Mouse (Mus musculus) kidney, embryonic 15.5 days (tissue): ENCODE data around the gene Pon1. TPM values are rescaled to one million over a fixed set of nuclear protein-coding genes. Genes with fewer than 3 reads are reported as not detected.
"Not testable (repeated sequence)": the region's sequence is repeated elsewhere in the genome, so short reads cannot be mapped to it uniquely, and the experiment has no call there.

ENCODE experiments used
- ATAC-seq: fragments of 200-750 bp; cut with Nextera tagmentation; replicated peaks from 2 replicates; pipeline ENCODE4 v1.8.0; 2017; ENCODE audit warnings: moderate TSS enrichment; ENCODE audit not compliant: low FRiP score
- H3K27ac ChIP-seq: fragments of 300-500 bp; sonication (generic); 2 replicates; pipeline ENCODE4 v1.5.1; 2015; ENCODE audit warnings: mild to moderate bottlenecking, inconsistent platforms
- H3K27me3 ChIP-seq: fragments of 300-500 bp; sonication (generic); 2 replicates; pipeline ENCODE4 v1.6.1; 2015; ENCODE audit warnings: inconsistent platforms
- H3K36me3 ChIP-seq: fragments of 300-500 bp; sonication (generic); 2 replicates; pipeline ENCODE4 v1.6.1; 2015; ENCODE audit warnings: inconsistent platforms
- H3K4me1 ChIP-seq: fragments of 300-500 bp; sonication (generic); 2 replicates; pipeline ENCODE4 v1.6.1; 2015; ENCODE audit warnings: inconsistent platforms
- H3K4me2 ChIP-seq: fragments of 300-500 bp; sonication (generic); 2 replicates; pipeline ENCODE4 v1.6.1; 2015; ENCODE audit warnings: moderate library complexity, mild to moderate bottlenecking, inconsistent platforms
- H3K4me3 ChIP-seq: fragments of 300-500 bp; sonication (generic); replicated peaks from 2 replicates; pipeline ENCODE4 v1.5.1; 2015; ENCODE audit warnings: mild to moderate bottlenecking, inconsistent platforms
- H3K9ac ChIP-seq: fragments of 300-500 bp; sonication (generic); 2 replicates; pipeline ENCODE4 v1.6.1; 2015; ENCODE audit warnings: mild to moderate bottlenecking, inconsistent platforms
- H3K9me3 ChIP-seq: fragments of 300-500 bp; sonication (generic); replicated peaks from 2 replicates; pipeline ENCODE4 v1.6.1; 2016; ENCODE audit warnings: inconsistent platforms
- WGBS: fragments of 180-500 bp; shearing (Covaris S2); methylation state at CpG from one replicate; pipeline ENCODE4 v1.1.7; 2015; ENCODE audit warnings: mixed read lengths; 5-methylcytosine and 5-hydroxymethylcytosine counted together
- polyA plus RNA-seq: library from polyadenylated mRNA; unstranded; fragments of >200 nt; fragmentation: Nextera tagmentation; extraction: Ambion mirVana; gene quantifications from 2 replicates; pipeline ENCODE4 v1.2.1, GENCODE M21; 2015

Gene Pon1
- polyA plus RNA-seq, result not detected in 2 replicates

DNA sequence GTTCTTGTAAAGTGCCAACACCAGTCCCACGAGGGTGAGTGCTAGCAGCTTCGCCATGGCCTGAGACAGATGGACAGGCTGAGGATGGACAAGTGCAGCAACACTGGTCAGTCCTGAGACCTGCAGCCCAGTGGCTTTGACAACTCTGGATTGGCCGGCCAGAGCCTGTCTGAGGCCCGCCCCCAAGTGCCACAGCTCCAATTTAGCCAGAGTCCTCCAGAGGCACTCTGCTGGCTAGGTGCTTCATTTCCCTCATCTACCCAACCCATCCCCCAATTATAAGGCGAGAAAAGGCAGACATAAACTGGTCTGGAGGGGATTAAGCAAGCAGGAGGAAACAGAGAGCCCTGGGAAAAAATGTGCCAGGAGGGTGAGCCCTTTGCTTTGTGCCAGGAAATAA lies at the start of gene Pon1:
Pon1 (minus strand) TSS at position 254 of the 400 bp plus-strand sequence.
- no peak within 1 kb of the TSS for H3K9ac ChIP-seq
- no peak within 1 kb of the TSS for H3K27ac ChIP-seq
- H3K4me1 ChIP-seq, result peaks cover 9% of the 10 kb centered on the region; the same call in 1 of the 2 replicates
- no peaks in the 10 kb centered on the region for H3K9me3 ChIP-seq
- no peak within 1 kb of the TSS for H3K4me3 ChIP-seq
- no peak within 1 kb of the TSS for H3K4me2 ChIP-seq
- no peaks in the 10 kb centered on the region for H3K36me3 ChIP-seq
- H3K27me3 ChIP-seq, result no peaks in the 10 kb centered on the region
- ATAC-seq, result 0 out of 2 replicates have a peak, but pooled peaks have one; percentile 36
- WGBS, result 32% methylated on average over 5 of the region's 5 CpGs

DNA sequence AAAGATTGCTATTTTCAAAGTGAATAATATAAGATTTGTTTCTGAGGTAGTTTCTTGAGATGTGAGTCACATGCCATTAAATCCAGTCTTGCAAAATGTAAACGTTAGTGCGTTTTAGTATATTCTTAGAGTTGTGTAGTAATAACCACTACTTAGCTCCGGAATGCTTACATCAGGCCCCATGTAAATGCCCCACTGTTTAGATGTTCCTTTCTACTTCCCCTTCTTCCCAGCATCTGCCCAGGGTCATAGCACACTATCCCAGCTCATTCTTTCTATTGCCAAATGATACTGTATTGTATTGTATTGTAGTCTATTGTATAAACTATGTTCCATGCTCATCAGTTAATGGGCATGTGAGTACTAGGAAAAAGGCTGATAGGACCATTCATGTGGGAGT lies 45.1 kb upstream of the Pon1 start:
- Histone ChIP-seq H3K27me3 (no peaks in the 10 kb centered on the region), H3K4me3 (no peak overlapping the region), H3K4me2 (no peak overlapping the region), H3K4me1 (no peaks in the 10 kb centered on the region), H3K9me3 (no peaks in the 10 kb centered on the region), H3K9ac (no peak overlapping the region), H3K36me3 (no peaks in the 10 kb centered on the region), H3K27ac (no peak overlapping the region)
- no peak for ATAC-seq
- 95% methylated on average over 3 of the region's 3 CpGs for WGBS

DNA sequence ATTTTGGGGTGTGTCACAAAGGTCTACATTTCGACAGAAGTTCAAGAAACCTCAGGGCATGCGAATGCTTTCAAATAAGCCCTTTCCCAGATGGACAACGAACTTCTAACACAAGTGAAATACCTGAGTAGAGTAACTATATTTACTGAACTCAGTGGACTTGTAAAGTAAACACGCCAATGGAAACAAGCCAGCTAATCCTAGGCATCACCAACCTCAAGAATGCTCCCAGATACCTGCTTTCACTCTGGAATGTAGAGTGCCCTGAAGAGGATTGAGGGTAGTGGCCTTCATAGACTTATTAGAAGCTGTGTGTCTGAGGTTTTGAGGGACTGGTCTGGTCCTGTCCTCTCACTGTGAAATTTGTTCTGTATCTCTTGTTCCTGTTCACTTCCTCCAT lies 43.8 kb upstream of the Pon1 start:
- Histone ChIP-seq H3K9ac (no peak overlapping the region), H3K4me3 (no peak overlapping the region), H3K36me3 (no peaks in the 10 kb centered on the region), H3K27ac (no peak overlapping the region), H3K27me3 (no peaks in the 10 kb centered on the region), H3K4me2 (no peak overlapping the region), H3K9me3 (no peaks in the 10 kb centered on the region), H3K4me1 (no peaks in the 10 kb centered on the region)
- ATAC-seq, result no peak
- 89% methylated on average over 4 of the region's 4 CpGs for WGBS

DNA sequence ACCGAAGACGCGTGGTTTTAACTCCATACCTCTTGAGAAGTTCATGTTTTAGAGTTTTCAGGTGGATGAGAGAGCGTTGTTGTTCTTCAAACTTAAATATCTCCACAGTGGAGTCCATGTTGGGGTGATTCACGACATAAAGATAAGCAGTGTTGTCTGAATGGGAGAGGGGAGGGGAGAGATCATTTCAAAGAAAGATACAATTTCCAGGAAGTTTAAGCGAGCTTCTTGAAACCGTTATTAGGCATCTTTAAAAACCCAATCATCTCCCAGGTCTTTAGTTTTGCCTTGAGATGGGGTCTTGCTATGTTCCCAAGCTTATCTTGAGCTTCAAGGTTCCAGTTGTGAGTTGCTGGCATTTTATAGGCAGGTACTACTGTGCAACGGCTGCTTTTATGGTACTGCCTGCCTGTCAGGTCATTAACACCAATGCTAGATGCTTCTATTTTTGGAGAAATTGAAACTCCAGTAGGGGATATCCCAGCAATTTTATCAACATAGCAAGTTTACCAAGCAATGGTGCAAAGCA lies 43.2 kb upstream of the Pon1 start:
- no peak for ATAC-seq
- Histone ChIP-seq H3K9ac (no peak overlapping the region), H3K4me3 (no peak overlapping the region), H3K4me1 (no peaks in the 10 kb centered on the region), H3K27me3 (no peaks in the 10 kb centered on the region), H3K9me3 (no peaks in the 10 kb centered on the region), H3K4me2 (no peak overlapping the region), H3K36me3 (no peaks in the 10 kb centered on the region), H3K27ac (no peak overlapping the region)
- WGBS, result 89% methylated on average over 8 of the region's 8 CpGs

DNA sequence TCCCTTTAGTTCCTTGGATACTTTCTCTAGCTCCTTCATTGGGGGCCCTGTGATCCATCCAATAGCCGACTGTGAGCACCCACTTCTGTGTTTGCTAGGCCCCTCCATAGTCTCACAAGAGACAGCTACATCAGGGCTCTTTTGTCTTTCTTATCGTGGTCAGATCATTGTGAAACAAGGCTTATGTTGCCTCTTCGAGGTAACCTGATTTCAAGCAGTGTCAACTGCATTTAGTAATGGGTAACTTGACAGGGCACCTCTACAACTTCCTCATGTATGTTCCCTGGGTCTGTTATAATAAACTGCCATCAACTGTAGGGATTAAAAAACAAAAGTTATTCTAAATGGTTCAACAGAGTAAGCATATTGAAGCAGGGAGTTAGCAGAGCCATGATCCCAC lies 40.8 kb upstream of the Pon1 start:
- no peaks in the 10 kb centered on the region for H3K9me3 ChIP-seq
- no peaks in the 10 kb centered on the region for H3K36me3 ChIP-seq
- ATAC-seq, result no peak
- no peak overlapping the region for H3K4me2 ChIP-seq
- no peaks in the 10 kb centered on the region for H3K4me1 ChIP-seq
- no peak overlapping the region for H3K4me3 ChIP-seq
- 83% methylated on average over 3 of the region's 3 CpGs for WGBS
- H3K27ac ChIP-seq, result no peak overlapping the region
- H3K27me3 ChIP-seq, result no peaks in the 10 kb centered on the region
- no peak overlapping the region for H3K9ac ChIP-seq

DNA sequence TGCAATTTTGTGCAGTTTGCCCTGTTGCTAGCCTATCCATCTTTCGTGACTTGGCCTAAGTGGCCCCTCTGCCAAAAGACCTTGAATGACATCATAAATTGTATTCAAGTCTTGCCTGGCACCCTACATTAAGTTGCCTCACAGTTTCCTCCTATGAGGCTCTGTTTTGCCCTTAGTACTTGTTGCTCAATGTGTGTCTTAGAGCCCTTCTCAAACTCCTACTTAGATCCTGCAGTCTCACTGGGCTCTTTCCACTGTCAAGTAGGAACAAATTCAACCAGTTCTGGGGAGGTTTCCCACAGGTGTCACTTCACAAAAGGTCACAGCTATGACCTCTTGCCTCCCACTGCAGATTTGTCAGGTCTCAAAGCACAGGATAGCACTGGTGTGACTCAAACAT lies 40.1 kb upstream of the Pon1 start:
- H3K36me3 ChIP-seq, result no peaks in the 10 kb centered on the region
- H3K9me3 ChIP-seq, result no peaks in the 10 kb centered on the region
- H3K9ac ChIP-seq, result no peak overlapping the region
- no peak overlapping the region for H3K4me3 ChIP-seq
- no peak overlapping the region for H3K27ac ChIP-seq
- no peak for ATAC-seq
- no peaks in the 10 kb centered on the region for H3K4me1 ChIP-seq
- H3K4me2 ChIP-seq, result no peak overlapping the region
- no peaks in the 10 kb centered on the region for H3K27me3 ChIP-seq
- 79% methylated on average over 1 of the region's 1 CpGs for WGBS

DNA sequence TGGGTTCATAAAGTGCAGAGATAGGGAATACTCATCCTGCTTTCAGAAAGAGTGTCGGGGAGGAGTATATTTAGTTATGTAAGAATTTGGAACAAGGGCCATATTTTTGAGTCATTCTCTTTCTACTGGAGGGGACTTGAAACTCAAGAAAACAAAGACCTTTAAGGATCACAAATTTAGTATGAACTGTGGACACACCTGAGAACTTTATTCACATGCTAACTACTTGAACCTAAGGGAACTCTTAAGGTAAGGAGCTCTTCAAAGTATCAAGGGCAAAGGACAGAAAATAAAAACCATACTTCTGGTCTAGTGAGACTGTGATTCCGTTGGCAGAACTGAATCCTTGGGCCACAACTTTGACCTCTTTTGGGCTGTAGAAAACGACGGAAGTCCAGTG lies 38.3 kb upstream of the Pon1 start:
- Histone ChIP-seq H3K4me1 (no peaks in the 10 kb centered on the region), H3K9me3 (no peaks in the 10 kb centered on the region)

DNA sequence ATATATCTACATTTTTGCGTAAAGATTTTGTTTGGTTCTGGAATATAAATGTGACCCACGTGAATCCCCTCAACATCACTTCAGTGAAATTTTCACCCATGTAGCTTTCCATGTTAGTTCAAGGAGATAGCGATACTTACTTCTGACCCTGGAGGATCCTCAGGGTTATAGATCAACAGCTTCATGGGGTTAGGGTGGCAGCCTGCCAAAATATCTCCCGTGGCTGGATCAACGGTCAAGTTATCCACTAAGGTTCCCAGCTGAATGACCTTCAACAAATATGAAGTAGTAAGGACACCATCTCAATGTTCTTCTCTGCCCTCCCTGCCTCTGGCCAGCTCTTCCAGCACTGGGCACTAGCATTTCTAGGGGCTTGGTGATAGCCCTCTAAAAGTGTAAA lies 36.5 kb upstream of the Pon1 start:
- Histone ChIP-seq H3K4me3 (no peak overlapping the region), H3K9ac (no peak overlapping the region), H3K4me1 (no peaks in the 10 kb centered on the region), H3K4me2 (no peak overlapping the region), H3K36me3 (no peaks in the 10 kb centered on the region), H3K9me3 (no peaks in the 10 kb centered on the region), H3K27ac (no peak overlapping the region), H3K27me3 (no peaks in the 10 kb centered on the region)
- ATAC-seq, result no peak
- 81% methylated on average over 5 of the region's 5 CpGs for WGBS

More for the DNA sequence above, 38.3 kb upstream of the Pon1 start:
- H3K36me3 ChIP-seq, result no peaks in the 10 kb centered on the region
- no peak overlapping the region for H3K27ac ChIP-seq
- H3K9ac ChIP-seq, result no peak overlapping the region
- H3K4me3 ChIP-seq, result no peak overlapping the region
- 90% methylated on average over 4 of the region's 4 CpGs for WGBS
- H3K27me3 ChIP-seq, result no peaks in the 10 kb centered on the region
- ATAC-seq, result no peak
- H3K4me2 ChIP-seq, result no peak overlapping the region

DNA sequence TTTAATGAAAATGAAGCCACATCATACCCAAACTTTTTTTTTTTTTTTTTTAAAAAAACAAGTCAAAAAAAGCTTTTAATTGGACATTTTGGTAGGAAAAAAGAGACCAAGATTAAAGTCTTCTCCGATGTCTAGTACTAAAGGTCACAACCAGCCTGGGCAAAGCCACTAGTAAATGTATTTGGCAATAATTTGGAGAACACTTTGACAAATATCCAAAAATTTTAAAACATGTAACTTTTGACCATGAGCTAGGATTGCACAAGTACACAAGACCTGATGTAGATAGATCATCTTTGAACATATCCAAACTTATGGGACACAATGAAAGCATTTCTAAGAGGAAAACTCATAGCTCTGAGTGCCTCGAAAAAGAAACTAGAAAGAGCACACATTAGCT lies 29.8 kb upstream of the Pon1 start:
- not testable (repeated sequence) for H3K9ac ChIP-seq, H3K9me3 ChIP-seq, H3K27me3 ChIP-seq, H3K36me3 ChIP-seq, H3K4me2 ChIP-seq, H3K4me3 ChIP-seq, ATAC-seq, H3K4me1 ChIP-seq, H3K27ac ChIP-seq
- 84% methylated on average over 2 of the region's 2 CpGs for WGBS

DNA sequence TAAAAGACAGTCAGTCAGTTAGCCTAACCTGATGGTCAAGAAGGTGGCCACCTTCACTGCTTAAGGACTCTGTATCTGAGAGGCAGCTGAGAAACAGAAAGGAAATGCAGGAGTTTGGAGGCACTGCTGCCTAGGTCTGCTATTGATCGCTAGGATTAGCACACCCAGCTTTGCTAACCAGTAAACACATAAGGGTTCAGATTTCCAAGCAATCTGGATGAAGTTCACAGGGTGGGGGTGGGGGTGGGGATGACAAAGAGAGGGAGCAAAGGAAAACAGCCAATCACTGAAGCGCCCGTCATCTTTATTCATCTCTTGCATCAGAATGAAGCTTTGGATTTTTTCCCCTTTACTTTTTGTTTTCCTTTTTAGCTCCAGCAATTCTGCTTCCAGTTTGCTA lies 28.3 kb upstream of the Pon1 start:
- Histone ChIP-seq H3K27me3 (no peaks in the 10 kb centered on the region), H3K27ac (no peak overlapping the region), H3K9me3 (no peaks in the 10 kb centered on the region), H3K36me3 (no peaks in the 10 kb centered on the region), H3K4me3 (no peak overlapping the region), H3K9ac (no peak overlapping the region), H3K4me1 (no peaks in the 10 kb centered on the region), H3K4me2 (no peak overlapping the region)
- no peak for ATAC-seq
- 81% methylated on average over 3 of the region's 3 CpGs for WGBS

DNA sequence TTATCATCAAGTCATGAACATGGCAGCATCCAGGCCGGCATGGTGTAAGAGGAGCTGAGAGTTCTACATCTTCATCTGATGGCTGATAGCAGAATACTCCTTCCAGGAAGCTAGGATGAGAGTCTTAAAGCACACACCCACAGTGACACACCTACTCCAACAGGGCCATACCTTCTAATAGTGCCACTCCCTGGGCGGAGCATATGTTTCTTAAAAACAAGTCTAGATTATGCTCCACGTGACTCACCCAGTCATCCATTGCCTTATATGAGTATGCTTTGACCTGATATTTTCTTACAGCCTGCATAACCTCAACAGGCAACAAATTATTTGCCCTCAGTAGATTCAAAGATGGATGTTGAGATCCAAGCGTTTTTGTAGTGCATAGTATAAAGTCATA lies 24.4 kb upstream of the Pon1 start:
- Histone ChIP-seq H3K27me3 (no peaks in the 10 kb centered on the region), H3K4me3 (no peak overlapping the region), H3K36me3 (no peaks in the 10 kb centered on the region), H3K4me1 (no peaks in the 10 kb centered on the region), H3K9me3 (no peaks in the 10 kb centered on the region), H3K4me2 (no peak overlapping the region), H3K9ac (no peak overlapping the region), H3K27ac (no peak overlapping the region)
- ATAC-seq, result no peak
- WGBS, result 91% methylated on average over 4 of the region's 4 CpGs

DNA sequence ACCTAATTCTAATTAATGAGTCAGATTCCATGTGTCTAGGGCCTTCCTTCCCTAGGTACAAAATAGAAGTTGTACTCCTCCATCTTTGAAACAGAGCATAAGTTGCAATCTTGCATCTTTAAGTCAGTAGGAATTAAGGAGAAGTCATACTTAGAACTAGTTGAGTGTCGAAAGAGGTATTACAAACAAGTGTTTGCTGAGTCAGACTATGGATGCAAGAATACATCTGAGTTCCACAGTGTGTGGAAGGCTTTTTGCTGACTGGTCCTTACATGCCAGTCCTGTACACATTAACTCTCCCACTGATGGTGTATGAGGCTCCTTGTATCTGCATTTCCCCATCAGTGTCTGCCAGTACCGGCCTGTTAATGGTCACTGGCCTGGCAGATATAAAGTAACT lies 14.1 kb upstream of the Pon1 start:
- Histone ChIP-seq H3K36me3 (no peaks in the 10 kb centered on the region), H3K4me3 (no peak overlapping the region), H3K27ac (no peak overlapping the region), H3K4me2 (no peak overlapping the region), H3K4me1 (no peaks in the 10 kb centered on the region), H3K9ac (no peak overlapping the region), H3K9me3 (0 out of 2 replicates have a peak, but pooled peaks cover 3% of the 10 kb centered on the region), H3K27me3 (no peaks in the 10 kb centered on the region)
- no peak for ATAC-seq
- 58% methylated on average over 2 of the region's 2 CpGs for WGBS

DNA sequence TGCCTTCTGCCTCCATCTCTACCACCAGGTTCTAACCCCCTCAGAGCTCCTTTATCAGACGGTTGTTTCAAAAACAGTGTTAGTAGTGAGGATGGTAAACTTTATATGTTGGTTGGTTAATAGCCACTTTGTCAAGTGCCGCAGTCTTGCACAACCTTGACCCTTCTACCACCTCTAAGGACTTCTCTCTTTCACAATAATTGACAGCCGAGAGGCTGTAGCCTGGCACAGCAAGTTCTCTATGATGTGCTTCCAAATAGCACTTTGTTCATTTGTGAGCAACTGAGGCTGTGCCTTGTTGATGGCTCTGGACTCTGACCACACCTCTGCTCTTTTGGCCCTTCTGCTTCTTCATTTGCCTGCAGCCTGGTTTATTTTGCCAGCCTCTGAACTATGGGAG lies 6.2 kb upstream of the Pon1 start:
- Histone ChIP-seq H3K9ac (no peak overlapping the region), H3K4me1 (no peaks in the 10 kb centered on the region), H3K4me2 (no peak overlapping the region), H3K36me3 (no peaks in the 10 kb centered on the region), H3K4me3 (no peak overlapping the region), H3K9me3 (0 out of 2 replicates have a peak, but pooled peaks cover 3% of the 10 kb centered on the region), H3K27ac (no peak overlapping the region), H3K27me3 (no peaks in the 10 kb centered on the region)
- 82% methylated on average over 3 of the region's 3 CpGs for WGBS
- ATAC-seq, result no peak
